16 mouse cellular contexts compared by ENCODE assay signal in the genomic region with DNA sequence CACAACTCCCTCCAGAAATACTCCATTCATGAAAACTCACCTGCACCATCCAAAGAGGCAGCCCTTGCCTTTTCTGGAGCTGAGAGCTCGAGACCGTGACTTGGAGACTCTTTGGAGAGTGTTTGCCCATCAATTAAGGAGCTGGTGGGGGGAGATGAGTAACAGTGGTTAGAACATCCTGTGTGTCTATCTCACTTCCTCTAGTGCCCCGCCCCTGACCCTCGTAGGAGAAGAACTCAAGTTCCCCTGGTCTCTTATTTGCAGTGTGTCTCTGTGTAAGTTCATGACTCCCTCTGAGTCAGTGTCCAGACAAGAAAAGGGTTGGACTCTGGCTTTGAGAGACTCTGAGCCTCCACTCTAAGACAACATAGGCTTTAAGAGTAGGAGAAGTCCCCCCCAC. TPM values are rescaled to one million over a fixed set of nuclear protein-coding genes. Genes with fewer than 3 reads are reported as not detected.
A peak's percentile ranks its signal among the peaks of the same experiment; 100 is the strongest.
DNase-seq lines count a peak whose midpoint lies in the region; ATAC-seq lines count a peak whose summit lies in the region.
"Had no signal": no experiment of that assay in that cellular context is flagged by ENCODE, and none has a peak within 500 bp of the region (broad histone marks: within the 10 kb centered on the region; RNA-seq: fewer than 3 reads in every experiment).

No protein-coding gene starts in this region.

- H3K27me3 ChIP-seq in stomach, embryonic 16.5 days (ENCODE audit: control insufficient read depth, insufficient read depth, low read length) = no peaks in the 10 kb centered on the region
- H3K27me3 ChIP-seq: Patski had no signal

- no peaks in the 10 kb centered on the region for H3K9me3 ChIP-seq in stomach, embryonic 16.5 days (replicated peaks; ENCODE audit: control insufficient read depth, low read length)
- H3K9me3 ChIP-seq: forebrain, embryonic 10.5 days; heart, embryonic 10.5 days; hindbrain, embryonic 10.5 days had no signal

- ATAC-seq in CD4-positive, CD25-positive, alpha-beta regulatory T cell, adult 4 months = peak; percentile 99
- ATAC-seq in stomach, embryonic 16.5 days (ENCODE audit: insufficient read depth, low FRiP score) = no peak
- ATAC-seq in cerebellum, adult (ENCODE audit: insufficient number of reproducible peaks, low FRiP score, low TSS enrichment) = no peak
- ATAC-seq: intestine, postnatal 0 days; Patski had no signal

- peak overlapping the region; percentile 79 for H3K27ac ChIP-seq in stomach, embryonic 16.5 days (ENCODE audit: low read length)
- H3K27ac ChIP-seq: forebrain, embryonic 10.5 days; gastrocnemius, adult 2 months; heart, embryonic 10.5 days; hindbrain, embryonic 10.5 days; liver, embryonic 14.5 days had no signal

- peaks cover 4% of the 10 kb centered on the region; the same call in 1 of the 2 replicates for H3K4me1 ChIP-seq in stomach, embryonic 16.5 days (ENCODE audit: control insufficient read depth, insufficient read depth, low read length)
- H3K4me1 ChIP-seq: forebrain, embryonic 10.5 days had no signal

- no peak overlapping the region for H3K9ac ChIP-seq in stomach, embryonic 16.5 days (ENCODE audit: low read length)
- H3K9ac ChIP-seq: liver, embryonic 14.5 days had no signal

- no peak overlapping the region for H3K4me2 ChIP-seq in stomach, embryonic 16.5 days (ENCODE audit: low read depth, low read length)

- H3K36me3 ChIP-seq in stomach, embryonic 16.5 days (ENCODE audit: control insufficient read depth, insufficient read depth, low read length) = no peaks in the 10 kb centered on the region
- H3K36me3 ChIP-seq: forebrain, embryonic 10.5 days; heart, embryonic 10.5 days; hindbrain, embryonic 10.5 days had no signal

- peak; percentile 95 for DNase-seq in 416B (ENCODE audit: low read depth)
- DNase-seq in induced T-regulatory cell, adult 2 months (ENCODE audit: low read depth) = peak; percentile 89
- DNase-seq in cerebellum, adult 18-20 months = no peak
- DNase-seq in adrenal gland, adult 2 months = no peak
- DNase-seq in cerebellum, postnatal 25 days = no peak
- DNase-seq: cerebellum, adult 11-12 months; gastrocnemius, adult 2 months had no signal

- H3K4me3 ChIP-seq in stomach, embryonic 16.5 days (replicated peaks; ENCODE audit: low read length) = no peak overlapping the region
- H3K4me3 ChIP-seq: forebrain, embryonic 10.5 days; gastrocnemius, adult 2 months; heart, embryonic 10.5 days; hindbrain, embryonic 10.5 days had no signal

- 64% methylated on average over 4 of the region's 4 CpGs for WGBS in stomach, embryonic 16.5 days

RNA-seq across cellular contexts. Expression of gene Acsbg1, which starts 19.1 kb away (rescaled TPM):
- 10 to 100 TPM; 41.1 to 75.2 TPM for polyA plus RNA-seq in CD4-positive, CD25-positive, alpha-beta regulatory T cell, adult 4 months (2017; shearing (Covaris generic))
- 11.4 and 20.9 TPM in 2 replicates for polyA plus RNA-seq in stomach, embryonic 16.5 days (2015; fragmentation: Nextera tagmentation; extraction: Ambion mirVana)
- total RNA-seq in adrenal gland, adult 2 months (2021) = 100 to 1,000 TPM; 144 to 285 TPM
- polyA plus RNA-seq in adrenal gland, adult 2 months (2012; rRNA removed) = 126 and 247 TPM in 2 replicates

RNA-seq across cellular contexts. Expression of gene Dnaja4, which starts 56.1 kb away (rescaled TPM):
- polyA plus RNA-seq in CD4-positive, CD25-positive, alpha-beta regulatory T cell, adult 4 months (2017; shearing (Covaris generic)) = 1 to 10 TPM; 2.9 to 4.0 TPM
- 6.2 and 6.5 TPM in 2 replicates for polyA plus RNA-seq in stomach, embryonic 16.5 days (2015; fragmentation: Nextera tagmentation; extraction: Ambion mirVana)
- 10 to 100 TPM; 22.1 to 27.4 TPM for total RNA-seq in adrenal gland, adult 2 months (2021)
- polyA plus RNA-seq in adrenal gland, adult 2 months (2012; rRNA removed) = 7.2 and 8.6 TPM in 2 replicates

RNA-seq across cellular contexts. Expression of gene Idh3a, which starts 56.4 kb away (rescaled TPM):
- 100 to 1,000 TPM; 118 TPM for polyA plus RNA-seq in CD4-positive, CD25-positive, alpha-beta regulatory T cell, adult 4 months (2017; shearing (Covaris generic))
- 112 and 146 TPM in 2 replicates for polyA plus RNA-seq in stomach, embryonic 16.5 days (2015; fragmentation: Nextera tagmentation; extraction: Ambion mirVana)
- 100 to 1,000 TPM; 245 to 445 TPM for total RNA-seq in adrenal gland, adult 2 months (2021)
- polyA plus RNA-seq in adrenal gland, adult 2 months (2012; rRNA removed) = 44.3 and 48.7 TPM in 2 replicates

Comparison
In these comparisons a context has a peak if more than half of its experiments do, and no peak if none do; other contexts are left out.
1. DNase-seq: peak in 416B (single experiment) and induced T-regulatory cell, adult 2 months (single experiment); none in cerebellum, adult 18-20 months (0 of 2), adrenal gland, adult 2 months (single experiment) and cerebellum, postnatal 25 days (0 of 2).